Mouse (Mus musculus) left cerebral cortex, postnatal 14 days (tissue): ENCODE results near the gene Acss2. TPM values are rescaled to one million over a fixed set of nuclear protein-coding genes. Genes with fewer than 3 reads are reported as not detected.
"Not testable (repeated sequence)": the region's sequence is repeated elsewhere in the genome, so short reads cannot be mapped to it uniquely, and the experiment has no call there.

Experiments
- DNase-seq, 2 experiments: peaks; one replicate each; pipeline ENCODE4 v3.0.0; 2021 to 2022; ENCODE audit warnings: low spot score in 2 of 2, mixed read lengths in 1 of 2
- intact Hi-C: fragments of 180-260 bp; cut with DNase I; formaldehyde crosslinking; loops from one replicate; pipeline ENCODE4 v1.15.1; 2025
- total RNA-seq, 2 experiments: library from RNA; stranded (reverse); gene quantifications; 2 replicates each; pipeline ENCODE4 v1.2.3; 2021

The Acss2 gene
- total RNA-seq, 2 experiments from 2014 or later = 46.6 to 52.7 TPM

DNA sequence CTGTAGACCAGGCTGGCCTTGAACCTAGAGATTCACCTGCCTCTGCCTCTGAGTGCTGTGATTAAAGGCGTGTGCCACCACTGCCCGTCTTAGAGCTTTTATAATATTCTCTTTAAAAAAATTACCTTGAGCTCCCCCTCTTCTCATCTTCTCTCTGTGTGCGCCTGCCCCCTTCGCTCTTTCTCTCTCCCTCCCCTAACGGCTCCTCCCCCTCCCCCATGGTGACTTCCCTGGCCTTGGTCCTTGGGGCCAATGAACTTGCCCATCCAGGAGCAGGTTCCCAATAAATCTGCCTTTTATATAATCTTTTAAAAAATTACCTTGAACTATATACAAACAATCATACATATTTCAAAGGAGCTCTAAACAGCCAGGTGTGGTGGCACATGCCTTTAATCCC is 65.2 kb downstream of the Acss2 start:
- no peak for DNase-seq
- intact Hi-C loops = no loop called here

DNA sequence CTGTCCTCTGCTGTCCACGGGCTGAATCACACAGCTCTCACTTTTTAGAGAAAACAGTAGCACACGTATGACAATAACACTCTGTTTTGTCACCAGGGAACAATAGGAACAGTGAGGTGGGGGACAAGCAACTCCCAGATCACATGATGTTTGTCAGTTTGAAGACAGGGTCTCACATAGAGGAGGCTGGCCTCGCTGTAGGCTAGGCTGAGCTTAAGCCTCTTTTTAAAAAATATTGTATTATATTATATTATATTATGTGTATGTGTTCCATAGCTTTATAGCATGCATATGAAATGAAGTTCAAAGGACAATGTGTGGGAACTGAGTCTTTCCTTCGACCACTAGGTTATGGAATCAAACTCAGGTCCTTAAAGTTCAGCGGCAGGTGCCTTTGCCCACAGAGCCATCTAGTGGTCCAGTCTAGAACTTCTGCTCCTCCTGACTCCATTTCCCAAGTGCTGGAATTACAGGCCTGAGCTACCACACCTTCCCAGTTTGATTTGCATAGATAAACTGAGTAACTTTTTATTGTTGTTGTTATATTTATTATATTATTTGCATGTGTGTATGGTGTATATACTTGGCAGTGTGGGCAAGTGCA is 66.3 kb downstream of the Acss2 start:
- peak; percentile 51 to 66 for DNase-seq
- intact Hi-C loops = loop anchor here (2.0 kb wide), 1 partner anchor 67 kb away; the partner anchor contains the start of gene Acss2

GRCm38 (mm10) chr2:155585082-155585481 is 67.3 kb downstream of the Acss2 start:
- DNase-seq = no peak
- intact Hi-C loops = loop anchor here (2.0 kb wide), 1 partner anchor 68 kb away; the partner anchor contains the start of gene Acss2

DNA sequence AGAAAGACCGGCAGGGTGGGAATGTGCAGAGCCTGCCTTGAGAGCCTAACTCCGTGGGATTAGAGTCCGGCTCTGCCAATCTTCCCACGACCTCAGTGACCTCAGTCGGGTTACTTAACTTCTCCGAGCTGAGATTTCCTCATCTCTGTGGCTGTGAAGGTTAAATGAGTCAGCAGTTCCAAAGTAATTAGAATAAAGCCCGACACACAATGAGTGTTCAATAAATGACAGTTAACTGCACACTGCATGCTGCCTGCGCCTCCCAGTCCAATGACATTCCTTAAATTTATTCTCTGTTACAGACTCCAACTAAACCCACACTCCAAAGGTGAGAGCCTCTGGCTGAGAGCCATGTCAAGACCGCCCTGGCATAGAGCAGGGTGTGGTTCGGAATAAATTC is 67.7 kb downstream of the Acss2 start:
- no peak for DNase-seq
- intact Hi-C loops = loop anchor here (2.0 kb wide), 1 partner anchor 69 kb away; the partner anchor contains the start of gene Acss2

DNA sequence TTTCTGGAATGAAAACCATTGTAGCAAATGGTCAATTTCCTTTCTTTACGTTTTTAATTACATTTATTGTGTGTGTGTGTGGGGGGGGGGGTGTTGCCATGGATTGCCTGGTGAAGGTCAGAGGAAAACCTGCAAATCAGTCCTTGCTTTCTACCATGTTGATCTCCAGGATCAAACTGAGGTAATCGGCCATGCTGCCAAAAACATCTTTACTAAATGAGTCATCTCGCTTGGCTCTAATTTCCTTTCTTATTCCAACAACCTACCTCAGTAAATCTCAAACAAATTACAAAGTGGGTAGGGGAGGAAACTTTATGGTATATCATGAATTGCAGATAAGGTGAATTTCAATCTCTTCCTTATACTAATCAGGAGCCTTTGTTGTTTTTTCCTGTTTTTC is 70.4 kb downstream of the Acss2 start:
- DNase-seq = no peak
- intact Hi-C loops = no loop called here

GRCm38 (mm10) chr2:155589521-155589920 is 71.8 kb downstream of the Acss2 start:
- intact Hi-C loops = no loop called here
- peak in 1 of 2 experiments; percentile 14 for DNase-seq

DNA sequence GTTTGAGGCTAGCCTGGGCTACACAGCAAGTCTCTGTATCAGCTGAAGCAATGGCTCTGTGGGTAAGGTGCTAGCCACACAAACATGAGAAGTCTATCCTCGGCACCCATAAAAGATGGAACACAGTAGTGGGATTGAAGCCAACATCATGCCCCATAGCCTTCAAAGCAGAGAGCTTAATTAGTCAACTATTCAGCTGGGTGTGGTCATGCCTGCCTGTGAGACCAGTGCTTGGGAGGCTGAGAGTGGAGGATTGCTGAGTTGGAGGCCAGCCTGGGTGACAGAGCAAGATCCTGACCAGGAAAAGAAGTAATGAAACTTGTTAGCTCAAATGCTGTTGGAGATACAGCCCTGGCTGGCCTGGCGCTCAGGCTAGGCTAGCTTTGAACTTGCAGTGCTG is 73.1 kb downstream of the Acss2 start:
- DNase-seq = no peak
- intact Hi-C loops = no loop called here

DNA sequence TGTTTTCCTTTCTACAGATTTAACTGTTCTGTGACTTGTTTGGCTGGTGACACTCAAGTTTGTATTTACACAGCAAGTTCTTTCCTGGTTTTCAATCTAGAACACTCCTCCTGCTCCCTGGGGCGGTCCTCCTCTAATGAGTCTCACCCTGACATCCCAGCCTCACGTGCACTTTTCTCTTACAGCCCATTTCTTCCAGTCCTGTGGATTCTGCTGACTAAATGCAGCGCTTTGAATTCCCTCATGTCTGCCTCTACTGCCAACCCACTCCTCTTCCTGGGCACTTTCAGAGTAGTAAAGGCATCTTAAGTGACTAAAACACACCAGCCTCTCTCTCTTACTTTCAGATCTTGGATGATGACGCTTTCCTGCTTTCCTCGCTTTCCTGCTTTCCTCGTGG is 73.9 kb downstream of the Acss2 start:
- DNase-seq = no peak
- intact Hi-C loops = no loop called here

DNA sequence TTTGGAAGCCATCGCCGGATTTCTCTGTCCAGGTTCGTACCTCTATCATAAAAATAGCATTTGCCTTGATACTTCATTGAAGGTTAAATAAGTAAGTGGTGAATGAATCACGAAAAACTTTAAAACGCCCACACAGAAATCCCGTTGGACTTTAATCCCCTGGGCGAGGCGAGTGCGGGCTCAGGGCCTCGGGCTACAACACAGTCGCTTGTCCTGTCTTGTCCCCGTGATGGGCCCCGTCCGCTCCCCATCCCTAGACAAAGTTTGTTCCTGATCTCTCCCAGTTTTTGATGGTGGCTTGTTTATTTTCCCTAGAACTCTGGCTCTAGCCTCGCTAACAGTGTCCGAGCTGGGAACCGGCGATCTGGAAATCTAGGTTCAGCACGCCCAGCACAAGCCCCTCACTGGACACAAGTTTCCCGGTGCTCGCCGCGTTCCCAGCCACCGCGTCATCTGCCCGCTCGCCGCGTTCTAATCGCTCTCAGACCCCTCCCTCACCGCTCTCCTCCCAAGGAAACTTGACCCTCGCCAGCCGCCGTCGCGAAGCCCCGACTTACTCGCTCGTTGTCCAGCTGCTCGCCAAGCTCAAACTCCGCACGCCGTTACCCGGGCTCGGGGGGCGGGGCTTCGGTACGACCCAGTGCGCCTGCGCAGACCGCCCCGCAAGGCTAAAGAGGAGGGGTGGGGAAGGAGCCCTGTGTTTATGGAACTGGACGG is 74.5 kb downstream of the Acss2 start, which contains the start of gene Gss:
TSS of gene Gss (minus strand) at position 674 of the 717 bp plus-strand sequence.
- DNase-seq = peak; percentile 97 to 99
- intact Hi-C loops = no loop called here

- DNase-seq = no peak
- intact Hi-C loops = no loop called here
Observed at GRCm38 (mm10) chr2:155592854-155593283, 75.1 kb downstream of the Acss2 start.

DNA sequence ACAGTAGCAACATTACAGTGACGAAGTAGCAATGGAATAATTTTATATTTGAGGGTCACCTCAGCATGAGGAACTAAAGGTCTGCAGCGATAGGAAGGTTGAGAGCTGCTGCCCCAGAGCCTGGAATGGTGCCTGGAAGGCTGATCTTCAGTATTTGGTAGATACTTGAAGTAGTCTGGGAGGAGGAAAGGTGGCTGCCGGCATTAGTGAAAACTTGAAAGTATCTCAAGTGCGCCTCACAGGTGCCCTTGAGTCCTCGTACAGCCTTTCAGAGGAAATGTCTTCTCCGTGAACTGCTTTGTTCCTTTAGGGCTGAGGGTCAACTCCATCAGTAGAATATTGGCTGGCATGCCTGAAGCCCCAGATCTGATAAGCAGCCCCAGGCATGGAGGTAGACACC is 77.8 kb downstream of the Acss2 start:
- intact Hi-C loops = no loop called here
- no peak for DNase-seq

DNA sequence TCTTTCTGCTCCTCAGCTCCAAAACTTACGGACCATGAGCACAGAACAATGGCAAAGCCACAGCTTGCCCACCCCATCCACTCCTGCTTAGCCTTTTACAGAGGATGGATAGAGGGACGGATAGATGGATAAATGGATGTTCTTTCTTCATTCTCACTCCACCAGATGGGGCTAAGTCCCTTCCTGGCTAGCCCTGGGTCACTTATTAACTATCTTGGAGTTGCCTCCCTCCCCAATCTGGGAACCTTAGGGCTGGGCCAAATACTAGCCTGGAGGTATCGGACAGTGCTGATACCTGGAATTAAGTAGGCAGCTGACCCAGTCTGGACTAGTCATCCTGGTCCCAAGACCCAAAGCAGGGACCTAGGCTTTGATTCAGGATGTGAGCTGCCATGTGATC is 86.0 kb downstream of the Acss2 start:
- intact Hi-C loops = no loop called here
- no peak for DNase-seq

DNA sequence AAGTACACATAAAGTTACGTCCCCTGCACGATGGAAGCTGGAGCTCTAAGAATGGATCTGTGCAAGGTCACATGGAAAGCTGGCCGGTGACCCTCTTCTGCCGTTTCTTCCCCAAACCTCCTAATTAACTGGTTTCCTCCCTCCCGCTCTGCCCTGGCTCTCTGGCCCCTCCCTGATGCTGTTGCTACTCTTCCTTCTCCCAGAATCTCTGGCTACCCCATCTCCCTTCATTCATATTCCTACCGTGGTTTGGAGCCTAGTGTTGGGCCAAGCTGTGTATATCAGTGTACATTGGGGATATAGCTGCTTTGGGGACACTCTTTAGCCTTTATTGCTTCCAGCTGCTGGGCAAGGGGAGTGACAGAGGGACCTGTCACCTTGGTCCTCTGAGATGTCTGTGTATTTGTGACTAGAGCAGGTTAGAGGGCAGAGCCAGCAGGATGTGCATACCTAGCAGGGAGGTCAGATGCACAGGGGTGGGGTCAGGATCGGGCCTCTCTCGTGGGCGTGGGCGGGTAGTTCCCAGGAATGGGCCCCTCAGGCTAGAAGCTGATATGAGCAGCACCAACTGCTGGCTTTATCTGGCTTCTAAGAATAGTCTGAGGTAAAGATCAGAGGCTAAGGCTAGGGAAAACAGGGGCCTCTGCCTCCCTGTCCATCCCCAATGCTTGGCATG is 87.0 kb downstream of the Acss2 start:
- intact Hi-C loops = no loop called here
- DNase-seq = no peak

DNA sequence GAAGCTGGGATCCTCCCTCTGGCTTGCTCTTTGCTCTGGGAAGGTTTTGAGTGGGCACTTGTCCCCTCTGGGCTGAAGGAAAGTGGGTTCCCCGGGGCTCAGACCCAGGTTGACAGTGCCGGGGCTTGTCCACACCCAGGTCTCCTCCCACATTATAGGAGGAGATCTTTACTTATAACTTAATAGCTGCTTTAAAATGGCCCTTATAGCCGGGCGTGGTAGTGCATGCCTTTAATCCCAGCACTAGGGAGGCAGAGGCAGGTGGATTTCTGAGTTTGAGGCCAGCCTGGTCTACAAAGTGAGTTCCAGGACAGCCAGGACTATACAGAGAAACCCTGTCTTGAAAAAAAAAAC is 87.5 kb downstream of the Acss2 start:
- DNase-seq, intact Hi-C loops: not testable (repeated sequence)

GRCm38 (mm10) chr2:155606360-155606759 is 88.6 kb downstream of the Acss2 start:
- intact Hi-C loops = no loop called here

GRCm38 (mm10) chr2:155610978-155611377 is 93.2 kb downstream of the Acss2 start, which contains the start of gene Myh7b:
Myh7b (plus strand) TSS chr2:155611212.
- DNase-seq = no peak
- intact Hi-C loops = no loop called here

More at GRCm38 (mm10) chr2:155606360-155606759, 88.6 kb downstream of the Acss2 start:
- DNase-seq = no peak

- no peak for DNase-seq
- intact Hi-C loops = no loop called here
Observed at GRCm38 (mm10) chr2:155611834-155612550, 94.2 kb downstream of the Acss2 start.

GRCm38 (mm10) chr2:155613326-155613755 is 95.6 kb downstream of the Acss2 start:
- DNase-seq = peak in 1 of 2 experiments; percentile 43
- intact Hi-C loops = no loop called here

GRCm38 (mm10) chr2:155613953-155614352 is 96.2 kb downstream of the Acss2 start:
- intact Hi-C loops = no loop called here
- DNase-seq = no peak

GRCm38 (mm10) chr2:155616971-155617370 is 99.2 kb downstream of the Acss2 start:
- no peak for DNase-seq

More at GRCm38 (mm10) chr2:155616971-155617370, 99.2 kb downstream of the Acss2 start:
- intact Hi-C loops = no loop called here
